Mouse (Mus musculus) testis, adult 2 months (tissue): ENCODE data around the gene Zbtb8b.

Experiments used
- CTCF ChIP-seq: fragments of 200-500 bp; IDR thresholded peaks from 2 replicates; pipeline ENCODE4 v1.5.1; 2012; ENCODE audit warnings: low read depth, mild to moderate bottlenecking, inconsistent platforms, low read length, moderate library complexity; ENCODE audit not compliant: control insufficient read depth, insufficient read depth, insufficient replicate concordance
- POLR2A ChIP-seq: fragments of 200-500 bp; IDR thresholded peaks from 2 replicates; pipeline ENCODE4 v1.6.1; 2012; ENCODE audit warnings: low read depth, mild to moderate bottlenecking, inconsistent platforms, low read length, moderate library complexity; ENCODE audit not compliant: control insufficient read depth

DNA sequence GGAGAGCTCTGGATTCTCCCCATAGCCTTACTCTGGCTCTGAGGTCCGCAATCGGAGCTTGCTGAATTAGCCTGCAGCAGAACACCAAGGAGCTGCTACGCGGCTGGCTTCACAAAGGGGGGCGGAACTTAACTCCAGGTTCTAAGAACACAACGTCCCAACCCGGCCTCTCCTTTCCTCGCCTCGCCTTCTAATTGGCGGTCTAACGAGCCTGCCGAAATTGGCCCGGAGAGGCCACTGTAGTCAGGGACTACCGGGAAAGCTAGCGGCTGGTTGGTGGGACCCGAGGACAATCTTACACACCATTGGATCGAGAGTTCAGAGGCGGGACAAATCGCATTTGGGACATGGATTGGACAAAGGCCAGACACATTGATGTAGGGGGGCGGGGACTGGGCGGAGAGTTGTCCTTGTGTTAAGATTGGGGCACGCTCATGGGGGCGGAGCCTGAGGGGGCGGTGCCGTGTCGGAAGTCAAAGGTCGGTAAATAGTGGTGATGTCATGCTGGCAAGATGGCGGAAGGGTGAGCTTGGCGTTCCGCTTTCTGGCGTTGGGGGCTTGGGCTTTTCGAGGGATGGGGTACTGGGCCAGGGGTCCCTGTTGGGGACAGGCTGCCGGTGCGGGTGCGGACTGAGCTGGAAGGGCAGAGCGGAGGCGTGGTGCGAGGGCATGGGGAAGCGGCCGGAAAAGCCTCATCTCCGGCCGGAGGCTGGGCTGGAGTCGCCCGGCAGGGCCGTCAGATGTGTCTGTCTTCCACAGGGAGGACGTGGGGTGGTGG is 20.7 kb upstream of the Zbtb8b start, which contains the start of gene Bsdc1:
- no peak for TF ChIP-seq CTCF
- peak; percentile 95 for TF ChIP-seq POLR2A
